Mouse (Mus musculus) heart, postnatal 14 days (tissue): ENCODE measurements at regions not wholly inside any gene's neighbourhood (a gene's known extent, or its start where the extent isn't known, plus 50 kb on each side); places are given as distances from the start of the nearest gene placed in this dataset.
"Not testable (repeated sequence)": the region's sequence is repeated elsewhere in the genome, so short reads cannot be mapped to it uniquely, and the experiment has no call there.

Experiments used
- DNase-seq, 2 experiments: peaks; one replicate each; pipeline ENCODE4 v3.0.0; 2021 to 2022
- intact Hi-C: fragments of 180-260 bp; cut with DNase I; formaldehyde crosslinking; loops from one replicate; pipeline ENCODE4 v1.15.1; 2025

DNA sequence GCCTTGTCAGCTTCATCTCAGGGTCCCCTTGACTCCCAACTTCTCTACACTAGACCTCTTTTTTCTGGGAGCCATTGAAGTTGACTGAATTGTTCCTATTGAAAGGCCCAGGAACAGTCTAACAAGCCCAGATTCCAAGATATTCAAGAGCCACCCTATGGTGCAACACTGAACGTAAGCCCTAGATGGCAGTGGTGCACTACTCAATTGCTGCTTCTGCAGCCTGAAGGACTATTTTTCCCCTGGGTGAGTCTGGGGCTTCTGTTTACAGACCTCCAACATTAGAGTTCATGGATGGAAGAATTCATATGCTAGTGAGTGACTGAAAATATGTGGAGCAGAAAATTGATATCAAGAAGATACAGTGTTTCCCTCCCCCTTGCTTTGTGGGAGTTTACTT lies 306.4 kb upstream of the 5730507C01Rik start:
- intact Hi-C loops, result not testable (repeated sequence)
- DNase-seq, result peak; percentile 30 to 52

GRCm38 (mm10) chr12:18216432-18216926 lies 297.8 kb upstream of the 5730507C01Rik start:
- intact Hi-C loops, DNase-seq: not testable (repeated sequence)

DNA sequence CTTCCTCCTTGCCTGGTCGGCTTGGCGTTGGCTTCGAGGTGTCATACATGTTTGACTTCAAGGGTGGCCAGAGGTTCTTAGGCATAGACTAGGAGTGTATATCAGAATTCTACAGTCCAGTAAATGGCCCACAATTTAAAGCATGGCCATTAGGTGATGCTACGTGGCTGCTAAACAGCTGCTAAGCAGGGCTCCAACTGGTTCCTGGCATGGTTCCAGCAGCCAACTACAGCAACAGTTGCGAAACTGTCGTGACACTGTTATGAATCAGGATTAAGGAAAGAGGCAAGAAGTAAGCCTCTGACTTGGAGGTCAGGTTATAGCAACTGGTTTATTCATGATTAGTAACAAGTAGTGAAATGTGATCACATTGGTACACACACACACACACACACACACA lies 289.8 kb upstream of the 5730507C01Rik start:
- no peak for DNase-seq
- intact Hi-C loops, result no loop called here

DNA sequence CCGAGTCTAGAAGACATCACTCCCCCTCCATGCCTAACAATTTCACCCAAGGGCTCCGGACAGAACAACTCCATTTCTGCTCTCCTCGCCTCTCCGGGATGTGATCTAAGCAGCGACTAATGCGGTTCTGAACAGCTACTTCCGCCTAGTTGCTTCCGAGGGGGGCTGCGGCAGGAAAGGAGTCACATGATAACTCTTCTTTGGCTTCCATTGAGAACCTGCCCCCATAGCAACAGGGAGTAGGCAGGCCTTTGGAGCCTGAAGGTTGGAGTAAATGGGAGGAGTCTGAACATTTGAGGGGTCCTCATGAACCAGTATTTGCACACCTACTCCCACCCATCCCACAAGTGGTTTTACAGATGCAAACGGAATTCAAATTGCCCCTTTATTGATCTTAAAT lies 287.6 kb upstream of the 5730507C01Rik start:
- DNase-seq, result no peak
- intact Hi-C loops, result no loop called here

GRCm38 (mm10) chr12:18231896-18232295 lies 282.4 kb upstream of the 5730507C01Rik start:
- intact Hi-C loops, DNase-seq: not testable (repeated sequence)

GRCm38 (mm10) chr12:18236330-18236729 lies 278.0 kb upstream of the 5730507C01Rik start:
- intact Hi-C loops, DNase-seq: not testable (repeated sequence)

GRCm38 (mm10) chr12:18237549-18237948 lies 276.8 kb upstream of the 5730507C01Rik start:
- DNase-seq, result no peak
- intact Hi-C loops, result no loop called here
